Comparison of ENCODE assay signal across 8 mouse cellular contexts in genomic region chr8:120368814-120369649, GRCm38 (mm10).
DNase-seq lines count a peak whose midpoint lies in the region; ATAC-seq and TF ChIP-seq lines count a peak whose summit lies in the region.

No protein-coding gene starts in this region.

- no peaks in the 10 kb centered on the region for H3K36me3 ChIP-seq in hindbrain, postnatal 0 days (ENCODE audit: insufficient read depth, low read length)

- peak; percentile 59 for TF ChIP-seq CTCF in gastrocnemius, adult 2 months (IDR thresholded peaks at IDR 0.05)
- peak; percentile 64 for TF ChIP-seq CTCF in hindbrain, postnatal 0 days (IDR thresholded peaks at IDR 0.05; ENCODE audit: low read depth)
- TF ChIP-seq CTCF in left cerebral cortex, adult 2 months (IDR thresholded peaks at IDR 0.05) = peak; percentile 47

- WGBS in hindbrain, postnatal 0 days = 31% methylated on average over 10 of the region's 11 CpGs

- H3K9me3 ChIP-seq in hindbrain, postnatal 0 days (ENCODE audit: low read length) = no peaks in the 10 kb centered on the region

- no peak overlapping the region for H3K4me2 ChIP-seq in hindbrain, postnatal 0 days (ENCODE audit: low read depth, low read length)

- intact Hi-C loops in gastrocnemius, adult 2 months (cut with DNase I) = loop anchor here (5.0 kb wide), 1 partner anchor 168 kb away; no protein-coding TSS in a partner anchor
- intact Hi-C loops in left cerebral cortex, adult 2 months (cut with DNase I) = loop anchor here (5.0 kb wide), 1 partner anchor 118 kb away; no protein-coding TSS in a partner anchor

- H3K27ac ChIP-seq in gastrocnemius, adult 2 months = peak overlapping the region; percentile 86
- H3K27ac ChIP-seq in hindbrain, postnatal 0 days = peak overlapping the region; percentile 60; the same call in 1 of the 2 replicates
- peak overlapping the region; percentile 65 for H3K27ac ChIP-seq in left cerebral cortex, adult 2 months

- no peak overlapping the region for H3K9ac ChIP-seq in hindbrain, postnatal 0 days (replicated peaks; ENCODE audit: low read length)

- H3K4me3 ChIP-seq in gastrocnemius, adult 2 months = peak overlapping the region; percentile 34
- H3K4me3 ChIP-seq in hindbrain, postnatal 0 days (ENCODE audit: low read length) = no peak overlapping the region
- no peak overlapping the region for H3K4me3 ChIP-seq in left cerebral cortex, adult 2 months

- no peaks in the 10 kb centered on the region for H3K27me3 ChIP-seq in hindbrain, postnatal 0 days (ENCODE audit: insufficient read depth, low read length)

- DNase-seq in WW6 (ENCODE audit: low read depth, low spot score) = peak; percentile 70
- peak; percentile 80 to 97 for DNase-seq in cerebellum, postnatal 4 days (ENCODE audit: low spot score in 2 of 2)
- peak; percentile 94 for DNase-seq in gastrocnemius, adult 2 months
- DNase-seq in hindbrain, postnatal 0 days (ENCODE audit: low spot score) = peak; percentile 91
- peak; percentile 77 to 83 for DNase-seq in left cerebral cortex, adult 2 months (ENCODE audit: extremely low spot score in 1 of 2, low spot score in 2 of 2)
- peak; percentile 68 to 79 for DNase-seq in right cerebral cortex, adult 2 months (ENCODE audit: low spot score in 2 of 2)
- DNase-seq in urinary bladder, postnatal 14 days (ENCODE audit: low spot score) = peak; percentile 93

- H3K4me1 ChIP-seq in hindbrain, postnatal 0 days (ENCODE audit: insufficient read depth, low read length) = peaks cover 10% of the 10 kb centered on the region

- ATAC-seq in hindbrain, postnatal 0 days = peak; percentile 90
- peak; percentile 79 for ATAC-seq in megakaryocyte, adult 5-6 weeks (ENCODE audit: poor library complexity, severe bottlenecking)
